Mouse (Mus musculus) cerebellum, adult 8-10 months (tissue): Measurements from ENCODE around the gene Cabs1.

Source experiments
- DNase-seq: peaks from one replicate; pipeline ENCODE4 v3.0.0; 2022

Cabs1 gene

DNA sequence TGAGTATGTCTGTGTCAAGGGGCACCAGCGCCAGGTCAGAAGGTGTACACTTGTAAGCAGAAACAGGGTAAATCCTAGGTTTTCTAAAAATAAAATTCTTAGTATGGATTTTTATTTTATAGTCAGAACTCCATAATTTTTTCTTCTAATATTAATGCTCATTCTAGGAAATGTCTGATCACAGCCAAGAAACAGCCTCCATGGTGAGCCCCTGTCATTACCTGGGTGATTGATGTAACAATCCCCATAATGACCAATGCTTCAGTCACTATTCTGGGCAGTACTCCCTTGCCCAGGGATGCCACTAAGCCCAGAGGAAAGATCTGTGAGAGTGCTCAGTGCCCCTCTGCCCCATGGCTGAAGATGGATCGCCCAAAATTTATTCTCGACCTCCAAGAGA lies at the start of gene Cabs1:
Cabs1 (plus strand) TSS at position 301 of the 400 bp plus-strand sequence.
- no peak for DNase-seq

DNA sequence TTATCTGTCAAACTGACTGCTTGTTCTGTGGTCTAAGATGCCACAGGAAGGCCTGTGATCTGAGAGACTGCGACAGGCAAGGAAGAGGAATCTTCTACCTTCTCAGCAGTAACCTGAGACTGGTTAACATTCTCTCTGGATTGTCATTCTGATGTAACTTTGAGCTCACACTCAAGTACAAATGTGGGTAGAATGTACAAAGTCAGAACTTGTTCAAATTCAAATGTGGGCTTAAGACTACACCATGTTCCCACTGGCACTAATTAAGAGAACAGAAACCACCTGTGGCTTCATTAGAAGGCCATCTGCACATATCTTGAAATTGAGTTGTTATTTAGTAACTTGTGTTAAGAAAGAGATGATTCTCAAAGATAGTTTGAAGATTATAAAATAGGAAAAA lies 47.6 kb upstream of the Cabs1 start:
- DNase-seq, result no peak

DNA sequence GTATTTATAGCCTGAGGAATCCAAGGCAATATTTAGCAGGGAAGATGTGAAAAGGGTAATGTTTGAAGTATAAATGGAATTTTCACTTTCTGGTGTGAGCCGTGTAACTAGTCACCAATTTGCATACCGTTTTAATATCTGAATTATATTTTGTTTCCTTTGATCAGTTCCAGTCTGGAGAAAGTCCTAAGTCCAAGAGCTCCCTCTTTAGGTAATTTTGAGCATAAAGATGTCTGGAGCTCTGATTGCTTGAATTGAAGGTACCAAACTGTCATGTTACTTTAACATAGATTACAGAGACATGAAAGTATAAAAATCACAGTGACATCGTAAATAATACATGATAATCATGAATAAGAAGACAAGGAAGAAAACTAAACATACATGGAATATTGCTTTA lies 38.5 kb upstream of the Cabs1 start:
- DNase-seq, result no peak

DNA sequence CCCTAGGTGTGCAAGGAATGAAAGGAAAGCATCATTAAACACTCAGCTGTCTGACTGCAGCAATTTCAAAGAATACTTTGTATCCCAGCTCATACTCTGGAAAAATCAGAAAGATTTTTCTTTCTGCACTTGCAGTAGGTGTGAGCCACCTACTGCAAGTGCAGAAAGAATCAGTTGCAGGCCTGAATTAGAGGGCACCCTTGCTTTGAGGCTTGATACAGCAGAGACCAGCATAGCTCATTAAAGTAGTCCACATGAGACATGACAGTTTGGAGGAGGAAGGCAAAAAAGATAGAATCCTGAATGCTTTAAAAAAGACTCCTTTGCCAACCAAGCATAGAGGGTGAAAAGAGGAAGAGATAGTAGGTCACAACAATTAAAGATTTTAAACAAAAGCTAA lies 36.7 kb upstream of the Cabs1 start:
- DNase-seq, result no peak

DNA sequence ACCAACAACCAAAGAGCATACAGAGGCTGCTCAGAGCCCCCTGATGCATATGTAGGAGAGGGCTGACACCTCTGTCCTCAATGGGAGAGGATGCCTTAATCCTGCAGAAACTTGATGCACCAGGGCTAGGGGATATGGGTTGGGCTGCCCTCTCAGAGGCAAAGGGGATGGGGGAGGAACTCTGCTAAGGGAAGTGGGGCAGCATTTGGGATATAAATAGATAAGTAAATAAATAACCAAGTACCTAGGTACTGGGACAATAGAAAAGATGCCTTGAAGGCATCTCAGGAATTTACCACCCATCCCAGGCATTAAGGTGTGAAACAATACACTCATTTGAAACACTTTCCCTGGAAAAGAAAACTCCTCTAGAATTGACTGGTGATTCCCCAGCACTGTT lies 27.4 kb upstream of the Cabs1 start:
- DNase-seq, result no peak

DNA sequence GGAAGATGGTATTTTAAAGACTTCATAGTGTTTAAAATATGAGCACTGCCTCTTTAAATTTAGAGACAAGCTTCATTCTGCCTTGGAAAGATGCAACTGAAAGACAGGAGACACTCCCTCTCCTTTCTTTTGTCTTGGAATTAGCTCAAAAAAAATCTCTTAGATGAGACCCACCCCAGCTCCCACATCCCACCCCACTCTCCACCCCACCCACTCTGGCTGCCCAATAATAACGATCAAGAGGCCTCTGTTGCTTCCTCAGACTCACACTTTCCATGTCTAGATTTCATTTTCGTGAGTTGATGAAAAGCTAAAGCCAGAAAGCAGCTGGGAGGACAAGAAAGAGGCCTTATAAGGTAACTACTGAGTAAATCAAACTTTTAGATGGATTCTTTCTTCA lies 10.0 kb upstream of the Cabs1 start, which contains the start of the genes 2310003L06Rik and Gm28434:
2310003L06Rik (plus strand) TSS at position 259 of the 400 bp plus-strand sequence.
Gm28434 (plus strand) TSS at position 317 of the 400 bp plus-strand sequence.
- DNase-seq, result no peak

DNA sequence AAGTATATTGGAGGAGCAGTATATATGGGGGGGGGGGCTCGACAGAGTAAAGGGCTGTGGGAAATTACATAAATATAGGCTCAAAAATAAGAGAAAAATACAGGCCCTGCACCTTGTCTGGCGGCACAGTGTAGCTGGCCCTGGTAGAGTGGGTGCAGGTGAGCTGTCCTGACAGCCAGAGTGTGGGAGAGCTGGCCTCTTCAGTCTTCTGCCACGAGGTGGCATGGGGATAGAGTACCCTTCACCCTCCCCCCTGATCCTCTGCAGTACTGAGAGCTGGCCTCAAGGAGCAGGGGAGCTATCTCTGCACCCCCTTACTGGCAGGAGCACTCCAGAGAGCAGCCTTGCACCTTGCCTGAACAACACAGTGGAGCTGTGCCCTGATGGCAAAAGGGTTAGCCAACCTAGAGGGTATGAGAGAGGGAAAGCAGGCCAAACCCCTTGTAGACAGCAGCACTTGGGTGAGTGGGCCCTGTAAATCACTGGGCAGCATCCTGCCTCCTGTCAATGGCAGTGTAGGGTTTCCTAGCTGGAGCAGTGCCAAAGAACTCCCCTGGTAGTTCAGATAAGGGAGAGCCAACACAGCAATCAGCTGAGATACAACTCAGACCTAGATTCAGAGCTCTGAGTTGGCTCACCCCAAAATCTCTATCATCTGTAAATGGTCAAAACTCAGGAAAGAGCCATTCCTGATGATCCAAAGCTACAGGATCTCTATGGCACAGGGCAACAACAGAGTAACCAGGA lies 3.4 kb downstream of the Cabs1 start:
- DNase-seq, result no peak

DNA sequence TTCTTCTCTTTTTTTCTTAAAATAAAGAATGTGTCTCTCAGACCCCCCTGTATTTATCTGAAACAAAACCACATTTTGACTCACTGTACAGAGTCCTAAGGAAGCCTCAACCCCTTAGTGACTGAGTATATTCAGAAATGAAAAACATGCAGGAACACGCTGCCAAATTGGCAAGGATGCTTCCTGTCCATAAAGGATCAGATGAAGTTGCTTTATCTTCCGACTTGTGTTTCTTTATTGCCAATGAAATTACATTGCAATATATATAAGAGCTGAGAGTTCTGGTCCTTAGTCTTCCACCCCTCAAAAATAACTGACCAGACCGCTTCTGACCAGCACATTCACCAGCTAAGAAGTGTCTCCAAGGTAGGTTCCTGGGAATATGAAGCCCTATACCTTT lies 23.0 kb downstream of the Cabs1 start, which contains the start of gene Smr3a:
Smr3a (plus strand) TSS at position 301 of the 400 bp plus-strand sequence.
- DNase-seq, result no peak

DNA sequence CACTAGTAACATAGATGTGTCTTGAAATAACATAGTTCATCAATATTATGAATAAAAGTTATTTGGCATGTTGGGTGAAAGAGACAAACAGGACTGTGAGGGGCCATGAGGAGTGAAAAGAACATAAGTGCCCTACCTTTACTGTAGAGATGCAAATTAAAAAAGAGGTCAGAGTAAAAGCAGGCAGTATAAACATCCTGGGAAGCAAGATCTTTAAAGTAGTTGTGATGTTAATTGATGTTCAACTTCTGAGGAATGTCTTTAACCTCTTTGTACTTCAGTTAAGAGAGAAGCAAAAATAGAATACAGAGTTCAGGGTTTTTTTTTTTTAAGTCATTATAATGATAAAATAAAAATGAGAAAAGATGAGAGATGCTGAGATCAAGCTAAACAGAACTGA lies 26.0 kb downstream of the Cabs1 start:
- DNase-seq, result no peak
